In genomic region chr11:70960786-70961554, GRCm38 (mm10) we compare ENCODE assay signal across 33 mouse cellular contexts. TPM values are rescaled to one million over a fixed set of nuclear protein-coding genes. Genes with fewer than 3 reads are reported as not detected.
DNase-seq lines count a peak whose midpoint lies in the region; ATAC-seq and TF ChIP-seq lines count a peak whose summit lies in the region.
"Had no signal": no experiment of that assay in that cellular context is flagged by ENCODE, and none has a peak within 500 bp of the region (broad histone marks: within the 10 kb centered on the region; RNA-seq: fewer than 3 reads in every experiment).

No protein-coding gene starts in this region.

- TF ChIP-seq CTCF in layer of hippocampus, adult 2 months (conservative IDR thresholded peaks at IDR 0.05): no peak

- no peaks in the 10 kb centered on the region; the same call in 1 of the 2 replicates for H3K4me1 ChIP-seq in liver, embryonic 16.5 days (ENCODE audit: control insufficient read depth, low read depth, low read length)
- no peaks in the 10 kb centered on the region for H3K4me1 ChIP-seq in hindbrain, embryonic 12.5 days
- no peaks in the 10 kb centered on the region for H3K4me1 ChIP-seq in hindbrain, embryonic 14.5 days (replicated peaks; ENCODE audit: control insufficient read depth, insufficient read depth, low read length)
- H3K4me1 ChIP-seq: embryonic facial prominence, embryonic 12.5 days; hindbrain, embryonic 15.5 days; limb, embryonic 10.5 days; limb, embryonic 15.5 days; midbrain, embryonic 12.5 days; neural tube, embryonic 13.5 days had no signal

- no peaks in the 10 kb centered on the region for H3K27me3 ChIP-seq in liver, embryonic 16.5 days (ENCODE audit: control insufficient read depth, insufficient read depth, low read depth, low read length)
- no peaks in the 10 kb centered on the region for H3K27me3 ChIP-seq in hindbrain, embryonic 12.5 days
- no peaks in the 10 kb centered on the region for H3K27me3 ChIP-seq in hindbrain, embryonic 14.5 days (ENCODE audit: control insufficient read depth, insufficient read depth, low read length)
- H3K27me3 ChIP-seq: embryonic facial prominence, embryonic 12.5 days; hindbrain, embryonic 15.5 days; limb, embryonic 15.5 days; midbrain, embryonic 12.5 days; neural tube, embryonic 13.5 days had no signal

- H3K36me3 ChIP-seq in liver, embryonic 16.5 days (ENCODE audit: control insufficient read depth, insufficient read depth): peaks cover 53% of the 10 kb centered on the region
- H3K36me3 ChIP-seq in hindbrain, embryonic 12.5 days: peaks cover 87% of the 10 kb centered on the region
- H3K36me3 ChIP-seq in hindbrain, embryonic 14.5 days (replicated peaks; ENCODE audit: control insufficient read depth, insufficient read depth): peaks cover 97% of the 10 kb centered on the region

- ATAC-seq in liver, embryonic 16.5 days (ENCODE audit: low read depth): peak; percentile 30; the same call in 1 of the 2 replicates
- no peak for ATAC-seq in hindbrain, embryonic 12.5 days (ENCODE audit: low FRiP score)
- ATAC-seq in hindbrain, embryonic 14.5 days (ENCODE audit: low FRiP score): no peak
- ATAC-seq: forebrain, embryonic 14.5 days; inflammation-experienced regulatory T-cells, adult 6 months had no signal

- H3K9me3 ChIP-seq in liver, embryonic 16.5 days (replicated peaks; ENCODE audit: control insufficient read depth, low read length): no peaks in the 10 kb centered on the region
- no peaks in the 10 kb centered on the region for H3K9me3 ChIP-seq in hindbrain, embryonic 12.5 days (replicated peaks)
- H3K9me3 ChIP-seq in hindbrain, embryonic 14.5 days (ENCODE audit: control insufficient read depth, low read length): no peaks in the 10 kb centered on the region
- H3K9me3 ChIP-seq: embryonic facial prominence, embryonic 12.5 days; hindbrain, embryonic 15.5 days; limb, embryonic 10.5 days; limb, embryonic 15.5 days; midbrain, embryonic 12.5 days; neural tube, embryonic 13.5 days had no signal

- WGBS in liver, embryonic 16.5 days (ENCODE audit: insufficient replicate concordance): 47% methylated on average over 5 of the region's 5 CpGs
- WGBS in hindbrain, embryonic 12.5 days: 95% methylated on average over 5 of the region's 5 CpGs
- 96% methylated on average over 5 of the region's 5 CpGs for WGBS in hindbrain, embryonic 14.5 days

- H3K27ac ChIP-seq in layer of hippocampus, adult 2 months: peak overlapping the region; percentile 54; the same call in 1 of the 2 replicates
- H3K27ac ChIP-seq in liver, embryonic 16.5 days (ENCODE audit: low read length): no peak overlapping the region
- H3K27ac ChIP-seq in hindbrain, embryonic 12.5 days: no peak overlapping the region
- no peak overlapping the region for H3K27ac ChIP-seq in hindbrain, embryonic 14.5 days
- H3K27ac ChIP-seq: embryonic facial prominence, embryonic 12.5 days; gastrocnemius, adult 2 months; hindbrain, embryonic 15.5 days; limb, embryonic 10.5 days; limb, embryonic 15.5 days; midbrain, embryonic 12.5 days; neural tube, embryonic 13.5 days; stomach, postnatal 0 days had no signal

- no peak overlapping the region for H3K9ac ChIP-seq in liver, embryonic 16.5 days (ENCODE audit: low read depth, low read length)
- H3K9ac ChIP-seq in hindbrain, embryonic 12.5 days: no peak overlapping the region
- no peak overlapping the region for H3K9ac ChIP-seq in hindbrain, embryonic 14.5 days
- H3K9ac ChIP-seq: embryonic facial prominence, embryonic 12.5 days; hindbrain, embryonic 15.5 days; limb, embryonic 15.5 days; lung, embryonic 14.5 days; midbrain, embryonic 12.5 days; neural tube, embryonic 13.5 days had no signal

- H3K4me3 ChIP-seq in layer of hippocampus, adult 2 months: no peak overlapping the region
- H3K4me3 ChIP-seq in liver, embryonic 16.5 days (ENCODE audit: low read depth, low read length): no peak overlapping the region
- H3K4me3 ChIP-seq in hindbrain, embryonic 12.5 days: no peak overlapping the region
- no peak overlapping the region for H3K4me3 ChIP-seq in hindbrain, embryonic 14.5 days (replicated peaks; ENCODE audit: low read length)
- H3K4me3 ChIP-seq: embryonic facial prominence, embryonic 12.5 days; gastrocnemius, adult 2 months; hindbrain, embryonic 15.5 days; limb, embryonic 10.5 days; limb, embryonic 15.5 days; midbrain, embryonic 12.5 days; myocyte; neural tube, embryonic 13.5 days had no signal

- no peak overlapping the region for H3K4me2 ChIP-seq in liver, embryonic 16.5 days (ENCODE audit: low read depth, low read length)
- H3K4me2 ChIP-seq in hindbrain, embryonic 12.5 days (replicated peaks): no peak overlapping the region
- H3K4me2 ChIP-seq in hindbrain, embryonic 14.5 days (replicated peaks): no peak overlapping the region
- H3K4me2 ChIP-seq: embryonic facial prominence, embryonic 12.5 days; heart, embryonic 11.5 days; hindbrain, embryonic 15.5 days; limb, embryonic 15.5 days; lung, embryonic 14.5 days; midbrain, embryonic 12.5 days; neural tube, embryonic 13.5 days had no signal

- DNase-seq in layer of hippocampus, adult 2 months (ENCODE audit: low spot score in 2 of 2): no peak
- no peak for DNase-seq in layer of hippocampus, adult 11-12 months (ENCODE audit: low spot score)
- DNase-seq in brain, adult 2 months (ENCODE audit: low read depth, low spot score): peak; percentile 79
- DNase-seq in hindbrain, embryonic 14.5 days (ENCODE audit: low spot score): no peak
- DNase-seq in lung, postnatal 10 days: no peak
- DNase-seq: adrenal gland, adult 2 months; adrenal gland, postnatal 36 days; cerebellum, adult 8-10 months; cerebellum, postnatal 25 days; embryo, embryonic 11 days; gastrocnemius, adult 2 months; gastrocnemius, postnatal 36 days; heart, adult 18-20 months; heart, postnatal 4 days; kidney, adult 18-20 months; kidney, postnatal 36 days; lung, embryonic 14.5 days; right cerebral cortex, postnatal 4 days; thymus, adult 2 months; thymus, postnatal 36 days had no signal

RNA-seq across cellular contexts. Expression of gene Nup88, which starts 8.8 kb away (rescaled TPM):
- 10 to 100 TPM; 53.3 to 57.7 TPM for total RNA-seq in layer of hippocampus, adult 2 months (2021)
- polyA plus RNA-seq in liver, embryonic 16.5 days (2015; fragmentation: Nextera tagmentation; extraction: Ambion mirVana): 52.4 and 53.0 TPM in 2 replicates
- polyA plus RNA-seq in hindbrain, embryonic 12.5 days (2016; fragmentation: Nextera tagmentation; extraction: Ambion mirVana): 131 and 148 TPM in 2 replicates
- 117 and 119 TPM in 2 replicates for polyA plus RNA-seq in hindbrain, embryonic 14.5 days (2014; fragmentation: Nextera tagmentation; extraction: Ambion mirVana)

RNA-seq across cellular contexts. Expression of gene Rpain, which starts 9.0 kb away (rescaled TPM):
- total RNA-seq in layer of hippocampus, adult 2 months (2021): 10 to 100 TPM; 35.3 to 36.1 TPM
- 75.4 and 81.1 TPM in 2 replicates for polyA plus RNA-seq in liver, embryonic 16.5 days (2015; fragmentation: Nextera tagmentation; extraction: Ambion mirVana)
- polyA plus RNA-seq in hindbrain, embryonic 12.5 days (2016; fragmentation: Nextera tagmentation; extraction: Ambion mirVana): 58.2 and 68.5 TPM in 2 replicates
- polyA plus RNA-seq in hindbrain, embryonic 14.5 days (2014; fragmentation: Nextera tagmentation; extraction: Ambion mirVana): 65.7 and 67.8 TPM in 2 replicates

RNA-seq across cellular contexts. Expression of gene C1qbp, which starts 21.9 kb away (rescaled TPM):
- 10 to 100 TPM; 97.1 to 99.5 TPM for total RNA-seq in layer of hippocampus, adult 2 months (2021)
- polyA plus RNA-seq in liver, embryonic 16.5 days (2015; fragmentation: Nextera tagmentation; extraction: Ambion mirVana): 134 and 151 TPM in 2 replicates
- polyA plus RNA-seq in hindbrain, embryonic 12.5 days (2016; fragmentation: Nextera tagmentation; extraction: Ambion mirVana): 204 and 206 TPM in 2 replicates
- polyA plus RNA-seq in hindbrain, embryonic 14.5 days (2014; fragmentation: Nextera tagmentation; extraction: Ambion mirVana): 171 and 174 TPM in 2 replicates

RNA-seq across cellular contexts. Expression of gene Dhx33, which starts 43.3 kb away (rescaled TPM):
- 10 to 100 TPM; 66.7 to 78.8 TPM for total RNA-seq in layer of hippocampus, adult 2 months (2021)
- 5.4 and 7.1 TPM in 2 replicates for polyA plus RNA-seq in liver, embryonic 16.5 days (2015; fragmentation: Nextera tagmentation; extraction: Ambion mirVana)
- 21.3 and 22.3 TPM in 2 replicates for polyA plus RNA-seq in hindbrain, embryonic 12.5 days (2016; fragmentation: Nextera tagmentation; extraction: Ambion mirVana)
- 15.7 and 16.5 TPM in 2 replicates for polyA plus RNA-seq in hindbrain, embryonic 14.5 days (2014; fragmentation: Nextera tagmentation; extraction: Ambion mirVana)

RNA-seq across cellular contexts. Expression of gene Mis12, which starts 58.4 kb away (rescaled TPM):
- total RNA-seq in layer of hippocampus, adult 2 months (2021): 10 to 100 TPM; 13.7 to 15.5 TPM
- 23.6 and 24.1 TPM in 2 replicates for polyA plus RNA-seq in liver, embryonic 16.5 days (2015; fragmentation: Nextera tagmentation; extraction: Ambion mirVana)
- 49.7 and 53.4 TPM in 2 replicates for polyA plus RNA-seq in hindbrain, embryonic 12.5 days (2016; fragmentation: Nextera tagmentation; extraction: Ambion mirVana)
- polyA plus RNA-seq in hindbrain, embryonic 14.5 days (2014; fragmentation: Nextera tagmentation; extraction: Ambion mirVana): 24.3 and 31.6 TPM in 2 replicates
